Mouse (Mus musculus) thymus, adult 2 months (tissue): ENCODE data around the gene Trmt2a. TPM values are rescaled to one million over a fixed set of nuclear protein-coding genes. Genes with fewer than 3 reads are reported as not detected.

Source experiments
- DNase-seq: peaks from one replicate; pipeline ENCODE4 v3.0.0; 2021
- H3K27ac ChIP-seq: fragments of 200-500 bp; 2 replicates; pipeline ENCODE4 v1.5.1; 2012; ENCODE audit warnings: low read length, control low read depth; ENCODE audit not compliant: control insufficient read depth, insufficient read depth
- H3K27me3 ChIP-seq: fragments of 200-500 bp; 2 replicates; pipeline ENCODE4 v1.6.1; 2012; ENCODE audit warnings: mild to moderate bottlenecking, low read length, moderate library complexity, mixed read lengths; ENCODE audit not compliant: control insufficient read depth, insufficient read depth
- H3K36me3 ChIP-seq: fragments of 200-500 bp; 2 replicates; pipeline ENCODE4 v1.6.1; 2012; ENCODE audit warnings: mild to moderate bottlenecking, low read length, moderate library complexity; ENCODE audit not compliant: control insufficient read depth, insufficient read depth
- H3K4me1 ChIP-seq: fragments of 200-500 bp; replicated peaks from 2 replicates; pipeline ENCODE4 v1.6.1; 2012; ENCODE audit warnings: low read length; ENCODE audit not compliant: control insufficient read depth, insufficient read depth
- H3K4me3 ChIP-seq: fragments of 200-500 bp; 2 replicates; pipeline ENCODE4 v1.5.1; 2012; ENCODE audit warnings: mild to moderate bottlenecking, low read length, control low read depth, moderate library complexity; ENCODE audit not compliant: control insufficient read depth, insufficient read depth
- CTCF ChIP-seq: fragments of 200-500 bp; IDR thresholded peaks from 2 replicates; pipeline ENCODE4 v1.5.1; 2012; ENCODE audit warnings: mild to moderate bottlenecking, control low read depth, low read length, moderate library complexity, borderline replicate concordance; ENCODE audit not compliant: control insufficient read depth, poor library complexity, insufficient read depth; ENCODE audit errors: extremely low read depth
- POLR2A ChIP-seq: fragments of 200-500 bp; IDR thresholded peaks from 2 replicates; pipeline ENCODE4 v1.6.1; 2012; ENCODE audit warnings: mild to moderate bottlenecking, low read length, control low read depth, moderate library complexity; ENCODE audit not compliant: control insufficient read depth, poor library complexity, insufficient read depth; ENCODE audit errors: extremely low read depth
- WGBS: fragments of 180-500 bp; shearing (Covaris S2); methylation state at CpG from one replicate; pipeline ENCODE4 v1.1.7; 2018; 5-methylcytosine and 5-hydroxymethylcytosine counted together
- polyA plus RNA-seq: library from polyadenylated mRNA; depleted of rRNA; stranded (reverse); fragments of >200 nt; gene quantifications from 2 replicates; pipeline ENCODE4 v1.2.3, GENCODE M21; 2012; rRNA removed

Trmt2a gene
- 96.3 and 98.4 TPM in 2 replicates for polyA plus RNA-seq

GRCm38 (mm10) chr16:18248433-18249363 is at the start of gene Trmt2a, which contains the start of gene Ranbp1:
Gene Trmt2a (plus strand): TSS chr16:18248679.
Gene Ranbp1 (minus strand): TSS chr16:18248732.
- WGBS = under 1% methylated on average over 101 of the region's 102 CpGs
- peak; percentile 97 for DNase-seq
- Histone ChIP-seq H3K4me1 (peaks cover 17% of the 10 kb centered on the region), H3K27me3 (no peaks in the 10 kb centered on the region), H3K36me3 (peaks cover 39% of the 10 kb centered on the region), H3K27ac (peak within 1 kb of the TSS; percentile 10; the same call in 1 of the 2 replicates), H3K4me3 (peak within 1 kb of the TSS; percentile 76)
- TF ChIP-seq POLR2A (peak; percentile 68), CTCF (peak; percentile 32; the same call in 1 of the 2 replicates)

DNA sequence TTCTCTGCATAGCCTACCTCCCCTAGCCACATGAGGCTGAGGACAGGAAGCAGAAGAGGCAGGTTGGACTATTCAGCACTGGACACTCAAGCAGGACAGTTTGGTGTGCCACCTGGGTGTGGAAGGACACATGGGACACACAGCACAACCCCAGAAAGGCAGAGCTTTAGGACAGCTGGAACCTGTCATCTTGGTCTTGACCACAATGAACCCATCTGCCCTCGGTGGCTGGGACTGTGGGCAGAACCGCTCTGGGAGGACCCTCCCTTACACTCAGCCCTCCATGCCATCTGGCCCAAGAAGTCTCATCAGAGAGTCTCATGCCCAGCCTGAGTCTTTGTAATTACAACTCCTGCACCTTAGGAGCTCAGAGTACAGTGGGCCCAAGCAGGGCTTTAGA is 48.4 kb upstream of the Trmt2a start:
- no peaks in the 10 kb centered on the region for H3K36me3 ChIP-seq
- H3K4me1 ChIP-seq = no peaks in the 10 kb centered on the region
- H3K27me3 ChIP-seq = no peaks in the 10 kb centered on the region
- H3K27ac ChIP-seq = no peak overlapping the region
- H3K4me3 ChIP-seq = no peak overlapping the region
- 50% methylated on average over 2 of the region's 2 CpGs for WGBS
- no peak for TF ChIP-seq CTCF
- no peak for TF ChIP-seq POLR2A
- no peak for DNase-seq

DNA sequence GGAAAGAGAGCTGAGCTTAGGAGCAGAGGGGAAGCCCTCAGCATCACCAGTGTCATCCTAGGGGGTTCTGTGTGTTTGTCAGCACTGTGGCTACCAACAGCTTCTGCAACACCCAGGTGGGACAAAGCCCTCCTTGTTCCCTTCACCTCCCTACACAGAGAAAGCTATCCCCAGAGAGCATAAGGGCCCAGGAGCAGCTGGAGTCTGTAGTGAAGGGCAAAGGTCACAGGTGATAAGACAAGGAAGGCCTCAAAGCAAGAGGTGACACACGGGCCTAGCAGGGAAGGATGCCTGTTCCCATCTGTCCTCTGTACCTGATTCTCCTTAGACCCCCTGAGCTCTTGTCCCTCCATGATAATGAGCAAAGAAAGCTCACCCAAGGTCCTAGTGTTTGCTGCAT is 46.9 kb upstream of the Trmt2a start:
- no peak overlapping the region for H3K27ac ChIP-seq
- no peaks in the 10 kb centered on the region for H3K36me3 ChIP-seq
- H3K4me3 ChIP-seq = no peak overlapping the region
- H3K27me3 ChIP-seq = no peaks in the 10 kb centered on the region
- no peaks in the 10 kb centered on the region for H3K4me1 ChIP-seq
- TF ChIP-seq CTCF = no peak
- TF ChIP-seq POLR2A = no peak
- 83% methylated on average over 1 of the region's 1 CpGs for WGBS
- DNase-seq = no peak

DNA sequence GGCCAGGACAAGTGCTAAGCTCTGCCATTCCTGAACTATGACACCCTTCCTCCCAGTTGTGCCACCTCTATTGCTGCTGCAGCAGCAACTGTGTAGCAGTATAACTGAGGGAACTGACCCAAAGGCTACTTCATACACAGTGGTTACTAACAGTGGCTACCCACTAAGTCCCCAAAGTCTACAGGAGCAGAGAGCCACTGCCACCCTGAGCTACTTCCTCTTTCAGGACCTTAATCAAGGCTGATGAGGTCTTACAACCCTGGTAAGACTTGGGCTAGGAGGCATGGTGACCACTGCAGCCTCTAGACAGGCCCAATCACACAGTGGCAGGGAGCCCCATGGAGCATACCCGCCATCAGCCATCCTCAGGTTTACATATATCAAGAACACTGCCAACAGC is 46.4 kb upstream of the Trmt2a start:
- 95% methylated on average over 1 of the region's 1 CpGs for WGBS
- TF ChIP-seq CTCF (no peak), POLR2A (no peak)
- DNase-seq = no peak
- Histone ChIP-seq H3K36me3 (no peaks in the 10 kb centered on the region), H3K27me3 (no peaks in the 10 kb centered on the region), H3K4me1 (no peaks in the 10 kb centered on the region), H3K4me3 (no peak overlapping the region), H3K27ac (no peak overlapping the region)

- H3K27me3 ChIP-seq = no peaks in the 10 kb centered on the region
- TF ChIP-seq POLR2A = no peak
- no peak for TF ChIP-seq CTCF
- no peak overlapping the region for H3K4me3 ChIP-seq
- no peaks in the 10 kb centered on the region for H3K4me1 ChIP-seq
- WGBS = 91% methylated on average over 7 of the region's 7 CpGs
- no peaks in the 10 kb centered on the region for H3K36me3 ChIP-seq
- DNase-seq = no peak
- H3K27ac ChIP-seq = no peak overlapping the region
These were observed 44.9 kb upstream of the Trmt2a start for GRCm38 (mm10) chr16:18203430-18204091.

DNA sequence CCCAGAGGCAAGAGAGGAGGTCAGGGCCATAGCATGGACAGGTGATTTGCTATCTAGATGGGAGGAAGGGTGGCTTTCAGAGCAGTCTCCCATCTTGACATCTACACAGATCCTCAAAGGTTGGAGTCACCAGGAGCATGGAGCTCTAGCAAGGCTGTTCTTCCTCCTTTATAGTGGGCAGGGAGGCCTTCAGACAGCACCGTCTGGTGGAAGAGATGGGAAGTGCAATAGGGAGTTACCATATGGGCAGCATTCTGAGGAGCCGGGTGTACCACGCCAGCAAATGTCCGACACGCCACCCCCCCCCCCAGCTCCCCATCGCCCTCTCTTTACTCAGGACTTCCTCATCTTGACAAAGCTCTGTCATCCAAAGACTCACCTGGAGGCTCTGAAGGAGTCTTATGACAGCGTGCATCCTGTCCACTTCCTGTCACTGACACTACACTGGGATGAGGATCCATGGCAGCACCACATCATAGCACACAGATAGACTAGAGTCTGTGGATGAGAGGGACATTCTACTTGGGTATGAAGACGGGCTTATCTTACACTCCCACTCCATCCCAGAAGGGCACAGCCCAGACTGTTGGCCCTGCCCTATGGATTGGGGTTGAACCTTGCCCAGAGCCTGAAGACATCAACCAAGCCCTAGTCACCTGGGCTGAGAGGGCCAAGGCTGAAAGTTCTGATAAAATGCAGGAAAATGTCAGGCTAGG is 37.6 kb upstream of the Trmt2a start:
- Histone ChIP-seq H3K27me3 (no peaks in the 10 kb centered on the region), H3K4me3 (no peak overlapping the region), H3K4me1 (no peaks in the 10 kb centered on the region), H3K27ac (no peak overlapping the region), H3K36me3 (no peaks in the 10 kb centered on the region)
- peak; percentile 66 for DNase-seq
- WGBS = 12% methylated on average over 8 of the region's 8 CpGs
- TF ChIP-seq CTCF = 0 out of 2 replicates have a peak, but pooled peaks have one; percentile 19
- TF ChIP-seq POLR2A = no peak
